Mouse (Mus musculus) cerebellum, postnatal 25 days (tissue): ENCODE results near the gene Gm13288.
"Not testable (repeated sequence)": the region's sequence is repeated elsewhere in the genome, so short reads cannot be mapped to it uniquely, and the experiment has no call there.

Experiments
- DNase-seq, 2 experiments: peaks; one replicate each; pipeline ENCODE4 v3.0.0; 2021; ENCODE audit warnings: mixed read lengths in 2 of 2

Gene Gm13288

DNA sequence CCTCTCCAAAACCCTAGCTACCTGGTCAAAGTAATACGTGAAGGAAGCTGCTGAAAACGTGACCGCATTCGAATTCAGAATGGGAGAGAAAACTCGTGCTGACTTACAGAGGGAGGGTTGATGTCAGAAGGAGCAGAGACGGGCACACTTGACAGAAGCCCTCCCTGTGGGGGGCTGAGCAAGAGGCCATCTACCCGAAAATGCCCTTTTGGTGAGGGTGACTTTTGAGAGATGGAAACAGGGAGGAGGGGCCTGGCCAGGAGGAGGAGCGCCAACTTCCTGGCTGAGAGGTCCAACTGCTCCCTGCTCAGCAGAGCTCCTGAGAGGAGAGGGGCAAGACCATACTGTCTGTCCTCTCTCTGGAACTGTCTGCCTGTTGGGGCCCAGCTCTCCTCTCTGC lies at the start of gene Gm13288:
TSS of gene Gm13288 (plus strand) at position 301 of the 400 bp plus-strand sequence.
- DNase-seq: not testable (repeated sequence)

DNA sequence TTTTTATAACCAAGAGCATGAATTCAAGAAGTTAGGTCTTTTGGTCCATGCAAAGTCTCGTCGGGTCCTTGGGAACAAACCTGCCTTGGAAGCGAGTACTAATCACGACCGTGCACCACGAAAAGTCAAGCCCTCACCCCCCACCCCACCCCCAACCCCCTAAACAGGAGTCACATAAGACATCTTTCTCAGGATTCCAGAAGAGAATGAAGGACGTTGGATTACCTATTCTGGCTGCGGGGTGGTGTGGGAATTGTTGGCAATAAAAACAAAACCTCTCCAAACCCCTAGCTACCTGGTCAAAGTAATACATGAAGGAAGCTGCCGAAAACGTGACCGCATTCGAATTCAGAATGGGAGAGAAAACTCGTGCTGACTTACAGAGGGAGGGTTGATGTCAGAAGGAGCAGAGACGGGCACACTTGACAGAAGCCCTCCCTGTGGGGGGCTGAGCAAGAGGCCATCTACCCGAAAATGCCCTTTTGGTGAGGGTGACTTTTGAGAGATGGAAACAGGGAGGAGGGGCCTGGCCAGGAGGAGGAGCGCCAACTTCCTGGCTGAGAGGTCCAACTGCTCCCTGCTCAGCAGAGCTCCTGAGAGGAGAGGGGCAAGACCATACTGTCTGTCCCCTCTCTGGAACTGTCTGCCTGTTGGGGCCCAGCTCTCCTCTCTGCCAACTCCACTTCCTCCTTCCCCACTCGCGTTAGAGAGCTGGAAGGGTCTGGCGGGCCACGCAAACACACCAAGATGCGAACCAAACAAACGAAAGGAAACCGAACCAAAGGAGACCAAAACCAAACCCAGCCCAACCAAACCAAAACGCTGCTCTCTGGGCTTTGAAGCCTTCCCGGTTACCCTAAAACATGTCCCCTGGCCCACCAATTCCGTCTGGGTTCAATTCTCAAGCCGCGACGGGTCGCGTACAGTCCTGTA lies 48.5 kb upstream of the Gm13288 start:
- DNase-seq: peak in 1 of 2 experiments; percentile 20

DNA sequence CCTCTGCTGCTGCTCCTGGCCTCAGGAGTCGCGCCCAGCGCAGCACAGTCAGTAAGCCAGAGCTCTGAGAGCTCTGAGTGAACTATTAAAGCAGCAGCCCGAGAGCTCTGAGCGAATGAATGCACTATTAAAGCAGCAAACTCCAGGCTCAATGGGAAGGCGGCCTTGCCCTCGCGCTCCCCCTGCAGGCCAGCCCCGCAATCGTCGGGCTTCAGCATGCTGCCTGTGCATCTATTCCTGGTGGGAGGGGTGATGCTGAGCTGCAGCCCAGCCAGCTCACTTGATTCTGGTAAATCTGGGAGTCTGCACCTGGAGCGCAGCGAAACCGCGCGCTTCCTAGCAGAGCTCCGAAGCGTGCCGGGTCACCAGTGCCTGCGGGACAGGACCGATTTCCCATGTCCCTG lies 47.7 kb upstream of the Gm13288 start:
- DNase-seq: peak; percentile 90 to 93

DNA sequence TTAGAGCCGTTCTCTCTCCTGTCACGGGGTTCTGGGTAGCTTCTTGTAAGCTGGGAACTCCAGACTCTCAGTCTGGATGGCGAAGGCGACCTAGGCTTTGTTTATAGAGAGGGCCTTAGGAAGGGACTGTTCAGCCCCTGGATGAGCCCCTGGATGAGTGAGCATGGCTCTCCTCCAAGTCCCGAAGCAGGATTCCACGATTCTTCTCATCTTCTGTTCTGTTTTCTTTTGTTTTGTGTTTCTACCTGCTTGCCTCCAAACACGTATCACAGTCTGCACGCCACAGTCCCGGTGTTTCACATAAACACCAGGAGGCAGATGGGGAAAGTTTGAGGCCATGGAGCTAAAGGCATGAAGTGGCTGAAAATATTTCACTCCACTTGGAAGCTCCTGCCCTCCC lies 46.6 kb upstream of the Gm13288 start:
- not testable (repeated sequence) for DNase-seq

DNA sequence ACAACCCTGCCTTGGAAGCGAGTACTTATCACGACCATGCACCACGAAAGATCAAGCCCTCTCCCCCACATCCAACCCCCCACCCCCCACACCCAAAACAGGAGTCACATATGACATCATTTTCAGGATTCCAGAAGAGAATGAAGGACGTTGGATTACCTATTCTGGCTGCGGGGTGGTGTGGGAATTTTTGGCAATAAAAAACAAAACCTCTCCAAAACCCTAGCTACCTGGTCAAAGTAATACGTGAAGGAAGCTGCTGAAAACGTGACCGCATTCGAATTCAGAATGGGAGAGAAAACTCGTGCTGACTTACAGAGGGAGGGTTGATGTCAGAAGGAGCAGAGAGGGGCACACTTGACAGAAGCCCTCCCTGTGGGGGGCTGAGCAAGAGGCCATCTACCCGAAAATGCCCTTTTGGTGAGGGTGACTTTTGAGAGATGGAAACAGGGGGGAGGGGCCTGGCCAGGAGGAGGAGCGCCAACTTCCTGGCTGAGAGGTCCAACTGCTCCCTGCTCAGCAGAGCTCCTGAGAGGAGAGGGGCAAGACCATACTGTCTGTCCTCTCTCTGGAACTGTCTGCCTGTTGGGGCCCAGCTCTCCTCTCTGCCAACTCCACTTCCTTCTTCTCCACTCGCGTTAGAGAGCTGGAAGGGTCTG lies 45.6 kb upstream of the Gm13288 start, which contains the start of gene Gm13283:
TSS of gene Gm13283 (plus strand) at position 510 of the 659 bp plus-strand sequence.
- peak; percentile 37 to 39 for DNase-seq

DNA sequence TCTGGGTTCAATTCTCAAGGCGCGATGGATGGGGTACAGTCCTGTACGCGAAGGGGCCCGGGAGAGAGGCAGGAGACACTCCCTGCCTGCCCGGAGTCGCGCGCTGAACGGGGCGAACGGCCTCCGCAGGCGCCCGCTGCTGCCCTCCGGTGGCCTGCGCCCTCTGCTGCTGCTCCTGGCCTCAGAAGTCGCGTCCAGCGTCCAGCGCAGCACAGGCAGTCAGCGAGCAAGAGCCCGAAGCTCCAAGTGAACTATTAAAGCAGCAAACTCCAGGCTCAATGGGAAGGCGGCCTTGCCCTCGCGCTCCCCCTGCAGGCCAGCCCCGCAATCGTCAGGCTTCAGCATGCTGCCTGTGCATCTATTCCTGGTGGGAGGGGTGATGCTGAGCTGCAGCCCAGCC lies 44.9 kb upstream of the Gm13288 start:
- DNase-seq: peak; percentile 71 to 79

DNA sequence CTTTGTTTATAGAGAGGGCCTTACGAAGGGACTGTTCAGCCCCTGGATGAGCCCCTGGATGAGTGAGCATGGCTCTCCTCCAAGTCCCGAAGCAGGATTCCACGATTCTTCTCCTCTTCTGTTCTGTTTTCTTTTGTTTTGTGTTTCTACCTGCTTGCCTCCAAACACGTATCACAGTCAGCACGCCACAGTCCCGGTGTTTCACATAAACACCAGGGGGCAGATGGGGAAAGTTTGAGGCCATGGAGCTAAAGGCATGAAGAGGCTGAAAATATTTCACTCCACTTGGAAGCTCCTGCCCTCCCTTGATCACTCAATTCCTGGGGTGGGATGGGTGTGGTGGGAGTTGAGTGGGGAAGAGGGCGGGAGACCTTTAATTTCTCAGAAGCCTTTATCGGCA lies 43.6 kb upstream of the Gm13288 start:
- peak; percentile 61 to 65 for DNase-seq

DNA sequence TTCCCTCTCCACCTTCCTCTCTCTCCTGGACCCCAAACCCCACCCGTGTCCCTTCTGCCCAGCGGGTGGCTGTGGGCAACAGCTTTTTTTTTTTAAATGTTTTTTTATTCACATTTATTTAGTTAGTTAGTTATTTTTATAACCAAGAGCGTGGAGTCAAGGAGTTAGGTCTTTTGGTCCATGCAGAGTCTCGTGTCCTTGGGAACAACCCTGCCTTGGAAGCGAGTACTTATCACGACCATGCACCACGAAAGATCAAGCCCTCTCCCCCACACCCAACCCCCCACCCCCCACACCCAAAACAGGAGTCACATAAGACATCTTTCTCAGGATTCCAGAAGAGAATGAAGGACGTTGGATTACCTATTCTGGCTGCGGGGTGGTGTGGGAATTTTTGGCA lies 43.0 kb upstream of the Gm13288 start:
- peak in 1 of 2 experiments; percentile 33 for DNase-seq

DNA sequence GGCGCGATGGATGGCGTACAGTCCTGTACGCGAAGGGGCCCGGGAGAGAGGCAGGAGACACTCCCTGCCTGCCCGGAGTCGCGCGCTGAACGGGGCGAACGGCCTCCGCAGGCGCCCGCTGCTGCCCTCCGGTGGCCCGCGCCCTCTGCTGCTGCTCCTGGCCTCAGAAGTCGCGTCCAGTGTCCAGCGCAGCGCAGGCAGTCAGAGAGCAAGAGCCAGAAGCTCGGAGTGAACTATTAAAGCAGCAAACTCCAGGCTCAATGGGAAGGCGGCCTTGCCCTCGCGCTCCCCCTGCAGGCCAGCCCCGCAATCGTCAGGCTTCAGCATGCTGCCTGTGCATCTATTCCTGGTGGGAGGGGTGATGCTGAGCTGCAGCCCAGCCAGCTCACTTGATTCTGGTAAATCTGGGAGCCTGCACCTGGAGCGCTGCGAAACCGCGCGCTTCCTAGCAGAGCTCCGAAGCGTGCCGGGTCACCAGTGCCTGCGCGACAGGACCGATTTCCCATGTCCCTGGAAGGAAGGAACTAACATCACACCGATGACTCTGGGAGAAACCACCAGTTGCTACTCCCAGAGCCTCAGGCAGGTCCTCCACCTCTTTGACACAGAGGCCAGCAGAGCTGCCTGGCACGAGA lies 41.8 kb upstream of the Gm13288 start:
- peak; percentile 47 to 55 for DNase-seq

DNA sequence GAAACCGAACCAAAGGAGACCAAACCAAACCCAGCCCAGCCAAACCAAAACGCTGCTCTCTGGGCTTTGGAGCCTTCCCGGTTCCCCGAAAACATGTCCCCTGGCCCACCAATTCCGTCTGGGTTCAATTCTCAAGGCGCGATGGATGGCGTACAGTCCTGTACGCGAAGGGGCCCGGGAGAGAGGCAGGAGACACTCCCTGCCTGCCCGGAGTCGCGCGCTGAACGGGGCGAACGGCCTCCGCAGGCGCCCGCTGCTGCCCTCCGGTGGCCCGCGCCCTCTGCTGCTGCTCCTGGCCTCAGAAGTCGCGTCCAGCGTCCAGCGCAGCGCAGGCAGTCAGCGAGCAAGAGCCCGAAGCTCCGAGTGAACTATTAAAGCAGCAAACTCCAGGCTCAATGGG lies 31.8 kb upstream of the Gm13288 start, which contains the start of gene Gm13290:
TSS of gene Gm13290 (plus strand) at position 301 of the 400 bp plus-strand sequence.
- DNase-seq: not testable (repeated sequence)

DNA sequence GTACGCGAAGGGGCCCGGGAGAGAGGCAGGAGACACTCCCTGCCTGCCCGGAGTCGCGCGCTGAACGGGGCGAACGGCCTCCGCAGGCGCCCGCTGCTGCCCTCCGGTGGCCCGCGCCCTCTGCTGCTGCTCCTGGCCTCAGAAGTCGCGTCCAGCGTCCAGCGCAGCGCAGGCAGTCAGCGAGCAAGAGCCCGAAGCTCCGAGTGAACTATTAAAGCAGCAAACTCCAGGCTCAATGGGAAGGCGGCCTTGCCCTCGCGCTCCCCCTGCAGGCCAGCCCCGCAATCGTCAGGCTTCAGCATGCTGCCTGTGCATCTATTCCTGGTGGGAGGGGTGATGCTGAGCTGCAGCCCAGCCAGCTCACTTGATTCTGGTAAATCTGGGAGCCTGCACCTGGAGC lies 28.7 kb upstream of the Gm13288 start, which contains the start of gene Gm13289:
TSS of gene Gm13289 (plus strand) at position 301 of the 400 bp plus-strand sequence.
- not testable (repeated sequence) for DNase-seq

DNA sequence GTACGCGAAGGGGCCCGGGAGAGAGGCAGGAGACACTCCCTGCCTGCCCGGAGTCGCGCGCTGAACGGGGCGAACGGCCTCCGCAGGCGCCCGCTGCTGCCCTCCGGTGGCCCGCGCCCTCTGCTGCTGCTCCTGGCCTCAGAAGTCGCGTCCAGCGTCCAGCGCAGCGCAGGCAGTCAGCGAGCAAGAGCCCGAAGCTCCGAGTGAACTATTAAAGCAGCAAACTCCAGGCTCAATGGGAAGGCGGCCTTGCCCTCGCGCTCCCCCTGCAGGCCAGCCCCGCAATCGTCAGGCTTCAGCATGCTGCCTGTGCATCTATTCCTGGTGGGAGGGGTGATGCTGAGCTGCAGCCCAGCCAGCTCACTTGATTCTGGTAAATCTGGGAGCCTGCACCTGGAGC lies 25.8 kb upstream of the Gm13288 start, which contains the start of gene Gm13272:
TSS of gene Gm13272 (plus strand) at position 301 of the 400 bp plus-strand sequence.
- not testable (repeated sequence) for DNase-seq

DNA sequence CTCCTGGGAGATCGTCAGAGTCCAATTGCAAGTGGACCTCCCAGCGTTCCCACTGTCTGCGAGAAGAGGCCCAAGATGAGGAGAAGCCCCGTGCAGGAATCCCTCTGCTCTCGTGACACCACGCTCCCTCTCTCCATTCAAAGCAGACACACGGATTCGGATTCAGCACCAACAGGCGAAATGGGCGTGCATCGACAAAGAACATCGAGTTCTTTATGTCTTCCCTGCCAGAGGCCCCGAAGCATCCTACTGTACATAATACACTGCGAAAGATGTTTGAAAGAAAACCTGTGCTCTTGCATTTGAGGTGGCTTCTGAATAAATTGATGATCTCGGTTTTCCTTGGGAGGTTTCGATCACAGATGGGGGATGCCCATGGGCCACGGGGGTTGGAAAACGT lies 25.0 kb upstream of the Gm13288 start:
- peak in 1 of 2 experiments; percentile 3 for DNase-seq

DNA sequence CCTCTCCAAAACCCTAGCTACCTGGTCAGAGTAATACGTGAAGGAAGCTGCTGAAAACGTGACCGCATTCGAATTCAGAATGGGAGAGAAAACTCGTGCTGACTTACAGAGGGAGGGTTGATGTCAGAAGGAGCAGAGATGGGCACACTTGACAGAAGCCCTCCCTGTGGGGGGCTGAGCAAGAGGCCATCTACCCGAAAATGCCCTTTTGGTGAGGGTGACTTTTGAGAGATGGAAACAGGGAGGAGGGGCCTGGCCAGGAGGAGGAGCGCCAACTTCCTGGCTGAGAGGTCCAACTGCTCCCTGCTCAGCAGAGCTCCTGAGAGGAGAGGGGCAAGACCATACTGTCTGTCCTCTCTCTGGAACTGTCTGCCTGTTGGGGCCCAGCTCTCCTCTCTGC lies 23.5 kb upstream of the Gm13288 start, which contains the start of gene Ifnz:
TSS of gene Ifnz (plus strand) at position 301 of the 400 bp plus-strand sequence.
- not testable (repeated sequence) for DNase-seq

DNA sequence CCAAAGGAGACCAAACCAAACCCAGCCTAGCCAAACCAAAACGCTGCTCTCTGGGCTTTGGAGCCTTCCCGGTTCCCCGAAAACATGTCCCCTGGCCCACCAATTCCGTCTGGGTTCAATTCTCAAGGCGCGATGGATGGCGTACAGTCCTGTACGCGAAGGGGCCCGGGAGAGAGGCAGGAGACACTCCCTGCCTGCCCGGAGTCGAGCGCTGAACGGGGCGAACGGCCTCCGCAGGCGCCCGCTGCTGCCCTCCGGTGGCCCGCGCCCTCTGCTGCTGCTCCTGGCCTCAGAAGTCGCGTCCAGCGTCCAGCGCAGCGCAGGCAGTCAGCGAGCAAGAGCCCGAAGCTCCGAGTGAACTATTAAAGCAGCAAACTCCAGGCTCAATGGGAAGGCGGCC lies 23.0 kb upstream of the Gm13288 start:
- not testable (repeated sequence) for DNase-seq

DNA sequence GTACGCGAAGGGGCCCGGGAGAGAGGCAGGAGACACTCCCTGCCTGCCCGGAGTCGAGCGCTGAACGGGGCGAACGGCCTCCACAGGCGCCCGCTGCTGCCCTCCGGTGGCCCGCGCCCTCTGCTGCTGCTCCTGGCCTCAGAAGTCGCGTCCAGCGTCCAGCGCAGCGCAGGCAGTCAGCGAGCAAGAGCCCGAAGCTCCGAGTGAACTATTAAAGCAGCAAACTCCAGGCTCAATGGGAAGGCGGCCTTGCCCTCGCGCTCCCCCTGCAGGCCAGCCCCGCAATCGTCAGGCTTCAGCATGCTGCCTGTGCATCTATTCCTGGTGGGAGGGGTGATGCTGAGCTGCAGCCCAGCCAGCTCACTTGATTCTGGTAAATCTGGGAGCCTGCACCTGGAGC lies 19.9 kb upstream of the Gm13288 start, which contains the start of gene Gm13276:
TSS of gene Gm13276 (plus strand) at position 301 of the 400 bp plus-strand sequence.
- not testable (repeated sequence) for DNase-seq

DNA sequence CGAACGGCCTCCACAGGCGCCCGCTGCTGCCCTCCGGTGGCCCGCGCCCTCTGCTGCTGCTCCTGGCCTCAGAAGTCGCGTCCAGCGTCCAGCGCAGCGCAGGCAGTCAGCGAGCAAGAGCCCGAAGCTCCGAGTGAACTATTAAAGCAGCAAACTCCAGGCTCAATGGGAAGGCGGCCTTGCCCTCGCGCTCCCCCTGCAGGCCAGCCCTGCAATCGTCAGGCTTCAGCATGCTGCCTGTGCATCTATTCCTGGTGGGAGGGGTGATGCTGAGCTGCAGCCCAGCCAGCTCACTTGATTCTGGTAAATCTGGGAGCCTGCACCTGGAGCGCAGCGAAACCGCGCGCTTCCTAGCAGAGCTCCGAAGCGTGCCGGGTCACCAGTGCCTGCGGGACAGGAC lies 16.9 kb upstream of the Gm13288 start, which contains the start of gene Gm13277:
TSS of gene Gm13277 (plus strand) at position 231 of the 400 bp plus-strand sequence.
- DNase-seq: peak; percentile 73 to 83

DNA sequence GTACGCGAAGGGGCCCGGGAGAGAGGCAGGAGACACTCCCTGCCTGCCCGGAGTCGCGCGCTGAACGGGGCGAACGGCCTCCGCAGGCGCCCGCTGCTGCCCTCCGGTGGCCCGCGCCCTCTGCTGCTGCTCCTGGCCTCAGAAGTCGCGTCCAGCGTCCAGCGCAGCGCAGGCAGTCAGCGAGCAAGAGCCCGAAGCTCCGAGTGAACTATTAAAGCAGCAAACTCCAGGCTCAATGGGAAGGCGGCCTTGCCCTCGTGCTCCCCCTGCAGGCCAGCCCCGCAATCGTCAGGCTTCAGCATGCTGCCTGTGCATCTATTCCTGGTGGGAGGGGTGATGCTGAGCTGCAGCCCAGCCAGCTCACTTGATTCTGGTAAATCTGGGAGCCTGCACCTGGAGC lies 14.1 kb upstream of the Gm13288 start, which contains the start of gene Gm13278:
TSS of gene Gm13278 (plus strand) at position 301 of the 400 bp plus-strand sequence.
- not testable (repeated sequence) for DNase-seq

DNA sequence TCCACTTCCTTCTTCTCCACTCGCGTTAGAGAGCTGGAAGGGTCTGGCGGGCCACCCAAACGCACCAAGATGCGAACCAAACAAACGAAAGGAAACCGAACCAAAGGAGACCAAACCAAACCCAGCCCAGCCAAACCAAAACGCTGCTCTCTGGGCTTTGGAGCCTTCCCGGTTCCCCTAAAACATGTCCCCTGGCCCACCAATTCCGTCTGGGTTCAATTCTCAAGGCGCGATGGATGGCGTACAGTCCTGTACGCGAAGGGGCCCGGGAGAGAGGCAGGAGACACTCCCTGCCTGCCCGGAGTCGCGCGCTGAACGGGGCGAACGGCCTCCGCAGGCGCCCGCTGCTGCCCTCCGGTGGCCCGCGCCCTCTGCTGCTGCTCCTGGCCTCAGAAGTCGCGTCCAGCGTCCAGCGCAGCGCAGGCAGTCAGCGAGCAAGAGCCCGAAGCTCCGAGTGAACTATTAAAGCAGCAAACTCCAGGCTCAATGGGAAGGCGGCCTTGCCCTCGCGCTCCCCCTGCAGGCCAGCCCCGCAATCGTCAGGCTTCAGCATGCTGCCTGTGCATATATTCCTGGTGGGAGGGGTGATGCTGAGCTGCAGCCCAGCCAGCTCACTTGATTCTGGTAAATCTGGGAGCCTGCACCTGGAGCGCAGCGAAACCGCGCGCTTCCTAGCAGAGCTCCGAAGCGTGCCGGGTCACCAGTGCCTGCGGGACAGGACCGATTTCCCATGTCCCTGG lies 11.2 kb upstream of the Gm13288 start, which contains the start of gene Gm13275:
TSS of gene Gm13275 (plus strand) at position 552 of the 740 bp plus-strand sequence.
- peak; percentile 56 to 76 for DNase-seq

DNA sequence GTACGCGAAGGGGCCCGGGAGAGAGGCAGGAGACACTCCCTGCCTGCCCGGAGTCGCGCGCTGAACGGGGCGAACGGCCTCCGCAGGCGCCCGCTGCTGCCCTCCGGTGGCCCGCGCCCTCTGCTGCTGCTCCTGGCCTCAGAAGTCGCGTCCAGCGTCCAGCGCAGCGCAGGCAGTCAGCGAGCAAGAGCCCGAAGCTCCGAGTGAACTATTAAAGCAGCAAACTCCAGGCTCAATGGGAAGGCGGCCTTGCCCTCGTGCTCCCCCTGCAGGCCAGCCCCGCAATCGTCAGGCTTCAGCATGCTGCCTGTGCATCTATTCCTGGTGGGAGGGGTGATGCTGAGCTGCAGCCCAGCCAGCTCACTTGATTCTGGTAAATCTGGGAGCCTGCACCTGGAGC lies 8.2 kb upstream of the Gm13288 start, which contains the start of gene Gm13279:
TSS of gene Gm13279 (plus strand) at position 301 of the 400 bp plus-strand sequence.
- not testable (repeated sequence) for DNase-seq

DNA sequence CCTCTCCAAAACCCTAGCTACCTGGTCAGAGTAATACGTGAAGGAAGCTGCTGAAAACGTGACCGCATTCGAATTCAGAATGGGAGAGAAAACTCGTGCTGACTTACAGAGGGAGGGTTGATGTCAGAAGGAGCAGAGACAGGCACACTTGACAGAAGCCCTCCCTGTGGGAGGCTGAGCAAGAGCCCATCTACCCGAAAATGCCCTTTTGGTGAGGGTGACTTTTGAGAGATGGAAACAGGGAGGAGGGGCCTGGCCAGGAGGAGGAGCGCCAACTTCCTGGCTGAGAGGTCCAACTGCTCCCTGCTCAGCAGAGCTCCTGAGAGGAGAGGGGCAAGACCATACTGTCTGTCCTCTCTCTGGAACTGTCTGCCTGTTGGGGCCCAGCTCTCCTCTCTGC lies 6.0 kb upstream of the Gm13288 start, which contains the start of gene Gm13285:
TSS of gene Gm13285 (plus strand) at position 301 of the 400 bp plus-strand sequence.
- not testable (repeated sequence) for DNase-seq
